ENCODE assay signal across 21 mouse cellular contexts in the genomic region with DNA sequence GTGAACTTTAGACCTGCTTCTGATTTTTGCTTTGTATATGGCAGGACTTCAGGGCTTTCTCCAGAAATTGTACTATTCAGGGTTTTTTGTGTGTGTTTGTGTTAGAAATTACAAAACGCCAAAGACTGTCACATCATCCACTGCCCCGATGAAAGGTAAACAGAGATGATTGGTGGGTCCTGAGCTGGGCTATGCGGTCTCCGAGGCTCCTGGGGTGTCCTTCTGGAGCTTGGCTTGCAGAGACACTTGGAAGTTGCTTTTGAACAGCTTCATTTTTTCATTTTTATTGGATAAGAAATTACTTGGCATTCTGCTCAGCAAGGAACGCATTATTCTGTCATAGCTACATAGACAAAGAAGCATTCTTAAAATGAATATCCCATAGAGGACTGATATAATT. TPM values are rescaled to one million over a fixed set of nuclear protein-coding genes. Genes with fewer than 3 reads are reported as not detected.
"Had no signal": no experiment of that assay in that cellular context is flagged by ENCODE, and none has a peak within 500 bp of the region (broad histone marks: within the 10 kb centered on the region; RNA-seq: fewer than 3 reads in every experiment).

No protein-coding gene starts in this region.

- DNase-seq: lung, adult 18-20 months; lung, postnatal 14 days; lung, postnatal 4 days; midbrain, embryonic 14.5 days; retina, postnatal 1 day; right cerebral cortex, adult 18-20 months; right cerebral cortex, postnatal 25 days; right cerebral cortex, postnatal 4 days; spleen, adult 18-20 months; thymus, adult 18-20 months; thymus, postnatal 14 days; thymus, postnatal 36 days had no signal

- H3K4me3 ChIP-seq: lung, embryonic 15.5 days; midbrain, embryonic 10.5 days; midbrain, embryonic 12.5 days; myocyte; neural tube, embryonic 13.5 days; neural tube, embryonic 15.5 days had no signal

- H3K9me3 ChIP-seq: lung, embryonic 15.5 days; midbrain, embryonic 10.5 days; midbrain, embryonic 12.5 days; neural tube, embryonic 13.5 days; neural tube, embryonic 15.5 days had no signal

- H3K27ac ChIP-seq: liver, embryonic 14.5 days; lung, embryonic 15.5 days; midbrain, embryonic 10.5 days; midbrain, embryonic 12.5 days; neural tube, embryonic 13.5 days; neural tube, embryonic 15.5 days had no signal

- H3K4me1 ChIP-seq: lung, embryonic 15.5 days; midbrain, embryonic 10.5 days; midbrain, embryonic 12.5 days; neural tube, embryonic 13.5 days; neural tube, embryonic 15.5 days had no signal

- H3K27me3 ChIP-seq: lung, embryonic 15.5 days; midbrain, embryonic 12.5 days; neural tube, embryonic 13.5 days; neural tube, embryonic 15.5 days had no signal

- H3K36me3 ChIP-seq: lung, embryonic 15.5 days; midbrain, embryonic 10.5 days; midbrain, embryonic 12.5 days; neural tube, embryonic 13.5 days; neural tube, embryonic 15.5 days had no signal

- H3K9ac ChIP-seq: liver, embryonic 14.5 days; lung, embryonic 15.5 days; midbrain, embryonic 12.5 days; neural tube, embryonic 13.5 days; neural tube, embryonic 15.5 days had no signal

- H3K4me2 ChIP-seq: lung, embryonic 15.5 days; midbrain, embryonic 12.5 days; neural tube, embryonic 13.5 days; neural tube, embryonic 15.5 days had no signal

- ATAC-seq: midbrain, embryonic 16.5 days had no signal

RNA-seq across cellular contexts. Expression of a gene that starts 44.7 kb away (rescaled TPM):
- polyA plus RNA-seq: midbrain, embryonic 10.5 days; midbrain, embryonic 12.5 days; neural tube, embryonic 11.5 days; neural tube, embryonic 13.5 days had no signal
